Mouse (Mus musculus): ENCODE results near the gene Adam17.

GRCm38 (mm10) chr12:21418621-21419131 is 45.2 kb upstream of the Adam17 start:
- TF ChIP-seq CTCF (IDR thresholded peaks at IDR 0.05; ENCODE audit: low read depth) (no peak), EP300 (IDR thresholded peaks at IDR 0.05; ENCODE audit: low read depth) (no peak)
